In the genomic region with DNA sequence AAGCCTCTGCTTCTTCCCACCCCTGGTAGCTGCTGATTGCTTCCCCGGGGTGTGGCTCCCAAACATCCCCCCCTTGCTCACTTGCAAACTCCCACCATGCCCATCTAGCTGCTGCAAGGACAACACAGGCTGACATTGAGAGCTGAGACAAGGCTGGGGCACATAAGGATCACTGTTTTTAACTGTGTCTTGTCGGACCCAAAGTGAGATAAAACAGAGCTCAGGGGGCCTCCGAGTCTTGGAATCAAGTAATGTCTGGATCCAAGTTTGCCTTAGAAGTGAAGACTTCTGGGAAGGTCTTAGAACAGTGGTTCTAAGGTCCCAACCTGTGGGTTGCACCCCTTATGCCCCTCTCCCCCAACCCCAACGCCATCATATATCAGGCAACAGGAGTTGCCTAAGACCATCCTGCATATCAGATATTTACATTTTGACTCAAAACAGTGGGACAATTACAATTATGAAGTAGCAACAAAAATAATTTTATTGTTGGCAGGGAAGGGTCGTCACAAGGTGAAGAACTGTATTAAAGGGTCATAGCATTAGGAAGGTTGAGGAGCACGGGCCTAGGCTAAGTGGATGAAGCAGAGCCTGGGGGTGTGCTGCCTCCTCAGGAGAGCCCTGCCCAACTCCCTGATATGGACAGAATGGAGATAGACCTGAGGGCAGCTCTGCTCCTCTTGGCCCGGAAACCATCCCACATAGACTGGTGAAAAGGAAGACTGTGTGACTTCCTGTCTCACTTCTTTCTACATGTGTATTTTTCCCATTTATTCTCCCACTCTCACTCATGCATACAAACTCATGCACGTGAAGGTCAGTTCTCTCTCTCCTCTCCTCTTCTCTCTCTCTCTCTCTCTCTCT, we compare ENCODE assay signal across 8 mouse cellular contexts. TPM values are rescaled to one million over a fixed set of nuclear protein-coding genes. Genes with fewer than 3 reads are reported as not detected.
DNase-seq lines count a peak whose midpoint lies in the region; ATAC-seq lines count a peak whose summit lies in the region.
"Not testable (repeated sequence)": the region's sequence is repeated elsewhere in the genome, so short reads cannot be mapped to it uniquely, and the experiment has no call there.
"Had no signal": no experiment of that assay in that cellular context is flagged by ENCODE, and none has a peak within 500 bp of the region (broad histone marks: within the 10 kb centered on the region; RNA-seq: fewer than 3 reads in every experiment).

No protein-coding gene starts in this region.

- 82% methylated on average over 4 of the region's 8 CpGs for WGBS in kidney, embryonic 15.5 days
- 87% methylated on average over 4 of the region's 8 CpGs for WGBS in limb, embryonic 15.5 days
- WGBS in midbrain, embryonic 11.5 days, result 81% methylated on average over 4 of the region's 8 CpGs

- H3K36me3 ChIP-seq in kidney, embryonic 15.5 days; limb, embryonic 15.5 days; midbrain, embryonic 11.5 days (ENCODE audit: control insufficient read depth, insufficient read depth, low read length): not testable (repeated sequence)

- not testable (repeated sequence) for H3K9ac ChIP-seq in kidney, embryonic 15.5 days; limb, embryonic 15.5 days; midbrain, embryonic 11.5 days (ENCODE audit: low read length)

- peak; percentile 47 for ATAC-seq in frontal cortex, adult (ENCODE audit: low TSS enrichment)
- peak; percentile 85 for ATAC-seq in kidney, embryonic 15.5 days (replicated peaks; ENCODE audit: low FRiP score)
- peak; percentile 79 for ATAC-seq in limb, embryonic 15.5 days (ENCODE audit: insufficient number of reproducible peaks, low FRiP score, low TSS enrichment, low read depth)
- ATAC-seq in midbrain, embryonic 11.5 days (ENCODE audit: low FRiP score), result peak; percentile 87

- intact Hi-C loops in heart, postnatal 10 days (cut with DNase I), result not testable (repeated sequence)

- H3K4me2 ChIP-seq in kidney, embryonic 15.5 days; limb, embryonic 15.5 days; midbrain, embryonic 11.5 days: not testable (repeated sequence)

- H3K4me1 ChIP-seq in kidney, embryonic 15.5 days; limb, embryonic 15.5 days; midbrain, embryonic 11.5 days (ENCODE audit: control insufficient read depth, insufficient read depth, low read length): not testable (repeated sequence)

- H3K27ac ChIP-seq in kidney, embryonic 15.5 days; limb, embryonic 15.5 days; midbrain, embryonic 11.5 days (ENCODE audit: low read depth, low read length): not testable (repeated sequence)

- DNase-seq in cerebellum, adult 9-10 months, result peak; percentile 41
- peak; percentile 31 to 32 for DNase-seq in heart, postnatal 10 days
- not testable (repeated sequence) for DNase-seq in midbrain, embryonic 11.5 days (ENCODE audit: low spot score, missing footprints)
- DNase-seq in spleen, postnatal 36 days (ENCODE audit: low spot score in 2 of 2), result peak; percentile 46 to 49

- not testable (repeated sequence) for H3K4me3 ChIP-seq in kidney, embryonic 15.5 days (replicated peaks); limb, embryonic 15.5 days; midbrain, embryonic 11.5 days (ENCODE audit: low read depth, low read length)

- not testable (repeated sequence) for H3K9me3 ChIP-seq in kidney, embryonic 15.5 days (replicated peaks); limb, embryonic 15.5 days; midbrain, embryonic 11.5 days (ENCODE audit: control insufficient read depth, low read length)

- not testable (repeated sequence) for H3K27me3 ChIP-seq in kidney, embryonic 15.5 days; limb, embryonic 15.5 days; midbrain, embryonic 11.5 days (ENCODE audit: control insufficient read depth, insufficient read depth, low read length)

RNA-seq across cellular contexts. Expression of gene Gm15319, which starts 16.0 kb away (rescaled TPM):
- under 1 TPM; 0.12 to 0.20 TPM for total RNA-seq in heart, postnatal 10 days (2021)
- polyA plus RNA-seq in kidney, embryonic 15.5 days (2015; fragmentation: Nextera tagmentation; extraction: Ambion mirVana), result not detected in 2 replicates
- not detected in 2 replicates for polyA plus RNA-seq in limb, embryonic 15.5 days (2015; fragmentation: Nextera tagmentation; extraction: Ambion mirVana)
- 0.11 TPM in 1 of 2 replicates, not detected in the other for polyA plus RNA-seq in midbrain, embryonic 11.5 days (2014; fragmentation: Nextera tagmentation; extraction: Ambion mirVana)
- total RNA-seq: MEL had no signal
